Mouse (Mus musculus) CD4-positive helper T cell, adult 2 months (primary cell): Measurements from ENCODE around the gene 2610301B20Rik.
"Not testable (repeated sequence)": the region's sequence is repeated elsewhere in the genome, so short reads cannot be mapped to it uniquely, and the experiment has no call there.

Source experiments
- DNase-seq: peaks from one replicate; pipeline ENCODE4 v3.0.0-alpha.2; 2012; ENCODE audit warnings: low read depth, missing footprints, low spot score

Gene 2610301B20Rik

GRCm38 (mm10) chr4:10873920-10874665, at the start of gene 2610301B20Rik:
TSS of gene 2610301B20Rik (plus strand) at chr4:10874498.
- peak; percentile 91 for DNase-seq

GRCm38 (mm10) chr4:10833273-10833672, 41.0 kb upstream of the 2610301B20Rik start:
- no peak for DNase-seq

- peak; percentile 39 for DNase-seq
Observed at GRCm38 (mm10) chr4:10835252-10836051, 38.8 kb upstream of the 2610301B20Rik start.

GRCm38 (mm10) chr4:10845848-10846247, 28.4 kb upstream of the 2610301B20Rik start:
- no peak for DNase-seq

GRCm38 (mm10) chr4:10849812-10850211, 24.5 kb upstream of the 2610301B20Rik start:
- DNase-seq = no peak

- no peak for DNase-seq
Observed at GRCm38 (mm10) chr4:10851013-10851412, 23.3 kb upstream of the 2610301B20Rik start.

- DNase-seq = no peak
Observed at GRCm38 (mm10) chr4:10859174-10859573, 15.1 kb upstream of the 2610301B20Rik start.

- DNase-seq = peak; percentile 9
Observed at GRCm38 (mm10) chr4:10859911-10860581, 14.3 kb upstream of the 2610301B20Rik start.

- no peak for DNase-seq
Observed at GRCm38 (mm10) chr4:10860825-10861224, 13.5 kb upstream of the 2610301B20Rik start.

- not testable (repeated sequence) for DNase-seq
Observed at GRCm38 (mm10) chr4:10862882-10863281, 11.4 kb upstream of the 2610301B20Rik start.

GRCm38 (mm10) chr4:10872231-10872630, 2.1 kb upstream of the 2610301B20Rik start:
- no peak for DNase-seq

GRCm38 (mm10) chr4:10872685-10873539, 1.4 kb upstream of the 2610301B20Rik start:
- DNase-seq = peak; percentile 58

GRCm38 (mm10) chr4:10873549-10873919, 764 bp upstream of the 2610301B20Rik start:
- DNase-seq = no peak

GRCm38 (mm10) chr4:10874718-10875121, 422 bp downstream of the 2610301B20Rik start:
- DNase-seq = no peak

- peak; percentile 46 for DNase-seq
Observed at GRCm38 (mm10) chr4:10875407-10875806, 1.1 kb downstream of the 2610301B20Rik start.

- no peak for DNase-seq
Observed at GRCm38 (mm10) chr4:10877057-10877456, 2.8 kb downstream of the 2610301B20Rik start.

GRCm38 (mm10) chr4:10883740-10884408, 9.6 kb downstream of the 2610301B20Rik start:
- no peak for DNase-seq

GRCm38 (mm10) chr4:10888835-10889234, 14.5 kb downstream of the 2610301B20Rik start:
- no peak for DNase-seq

- DNase-seq = no peak
Observed at GRCm38 (mm10) chr4:10896262-10896661, 22.0 kb downstream of the 2610301B20Rik start.

GRCm38 (mm10) chr4:10896859-10897258, 22.6 kb downstream of the 2610301B20Rik start:
- peak; percentile 44 for DNase-seq
